Mouse (Mus musculus) right cerebral cortex, adult 18-20 months (tissue): Measurements from ENCODE around the gene Brd7.

Source experiments
- DNase-seq: peaks from one replicate; pipeline ENCODE4 v3.0.0; 2022; ENCODE audit warnings: mixed read lengths

The Brd7 gene

DNA sequence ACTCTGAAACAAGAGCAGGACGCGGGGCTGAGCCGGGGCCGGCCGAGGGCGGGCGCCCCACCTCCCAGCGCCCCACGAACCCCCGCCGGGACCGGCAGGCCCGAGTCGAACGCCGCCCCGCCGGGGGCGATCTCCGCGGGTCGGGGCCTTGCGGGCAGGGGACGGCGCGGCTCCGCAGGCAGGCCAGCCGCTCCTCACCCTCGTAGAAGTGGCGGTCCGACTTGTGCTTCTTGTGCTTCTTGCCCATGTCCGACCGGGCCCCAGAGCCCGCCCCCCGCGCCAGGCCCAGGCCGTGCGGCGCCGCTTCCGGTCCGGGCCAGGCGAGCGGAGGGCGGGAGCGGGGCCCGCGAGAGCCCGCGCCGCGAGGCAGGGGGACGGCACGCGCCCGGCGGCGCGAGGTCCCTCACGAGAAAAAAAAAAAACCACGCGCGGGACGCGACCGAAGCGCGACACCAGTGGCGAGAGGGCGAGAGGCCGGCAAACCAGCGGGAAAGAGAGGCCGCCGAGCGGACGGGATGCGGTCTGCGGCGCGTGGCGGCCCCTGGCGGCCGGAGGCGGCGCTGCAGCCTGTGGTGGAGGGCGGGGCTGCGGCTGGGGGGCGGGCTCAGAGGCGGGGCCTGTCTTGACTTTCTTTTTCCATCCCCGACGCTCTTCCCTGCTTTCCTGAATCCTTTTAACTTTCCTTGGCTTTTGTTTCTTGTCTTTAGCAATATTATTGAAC is at the start of gene Brd7:
Gene Brd7, minus strand, starts transcription at position 487 of the 721 bp plus-strand sequence.
- peak; percentile 85 for DNase-seq

DNA sequence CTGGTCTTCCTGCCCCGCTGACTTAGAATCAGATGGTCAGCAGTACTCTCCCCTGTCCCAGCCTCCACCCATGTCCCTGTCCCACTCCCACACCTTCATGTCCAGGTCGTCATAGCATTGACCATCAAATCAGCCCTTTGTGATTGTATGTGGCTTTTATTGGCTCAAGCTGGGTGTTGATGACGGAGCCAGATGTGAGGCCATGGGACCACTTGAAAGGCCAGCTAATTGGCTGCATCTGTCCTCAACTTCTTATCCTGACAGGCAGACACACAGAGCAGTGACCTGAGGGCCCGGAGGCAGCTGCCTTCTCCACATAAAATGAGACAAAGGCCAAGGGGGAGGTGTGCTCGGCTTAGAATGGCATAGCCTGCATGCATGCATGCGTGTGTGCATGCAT is 49.5 kb upstream of the Brd7 start:
- no peak for DNase-seq

DNA sequence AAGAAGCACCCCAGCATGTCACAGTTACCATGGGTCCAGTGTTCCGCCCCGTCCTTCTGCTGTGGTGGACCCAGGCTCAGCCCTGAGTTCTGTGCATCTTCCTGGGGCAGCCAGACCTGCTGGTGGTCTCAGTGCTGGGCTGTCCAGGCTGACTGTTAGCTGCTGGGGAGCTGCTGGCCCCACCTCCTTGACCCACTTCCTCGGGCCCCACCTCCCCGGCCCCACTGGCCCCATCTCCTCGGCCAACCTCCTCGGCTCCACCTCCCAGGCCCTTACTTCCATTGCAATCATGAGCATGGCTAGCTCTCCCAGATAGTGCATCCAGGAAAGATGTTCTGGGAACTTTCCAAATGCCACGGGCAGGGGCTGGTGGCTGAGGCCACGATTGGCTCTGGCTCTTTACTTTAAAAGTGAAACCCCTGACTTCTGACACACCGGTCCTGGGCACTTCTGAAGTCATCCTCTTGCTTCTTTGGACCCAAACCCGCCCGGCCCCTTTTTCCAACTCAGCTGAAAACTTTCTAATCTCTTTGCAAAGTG is 47.5 kb upstream of the Brd7 start:
- DNase-seq = no peak

DNA sequence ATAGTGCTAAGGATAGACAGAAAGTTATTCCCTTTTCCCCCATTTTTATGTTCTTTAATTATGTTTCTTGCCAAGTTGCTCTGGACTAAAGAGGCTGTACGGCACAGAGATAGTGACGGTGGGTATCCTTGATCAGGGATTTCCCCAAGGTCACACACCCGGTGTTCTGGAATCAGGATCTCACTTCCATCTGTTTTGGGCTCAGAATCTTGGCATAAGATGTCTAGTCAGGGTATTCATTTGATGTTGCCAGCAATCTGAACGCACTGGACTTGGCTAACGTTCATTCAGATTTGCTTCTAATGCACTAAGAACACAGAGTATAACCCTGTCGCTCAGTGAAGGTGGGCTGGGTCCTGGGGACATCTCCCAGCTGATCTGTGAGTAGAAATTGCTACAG is 45.7 kb upstream of the Brd7 start:
- no peak for DNase-seq

DNA sequence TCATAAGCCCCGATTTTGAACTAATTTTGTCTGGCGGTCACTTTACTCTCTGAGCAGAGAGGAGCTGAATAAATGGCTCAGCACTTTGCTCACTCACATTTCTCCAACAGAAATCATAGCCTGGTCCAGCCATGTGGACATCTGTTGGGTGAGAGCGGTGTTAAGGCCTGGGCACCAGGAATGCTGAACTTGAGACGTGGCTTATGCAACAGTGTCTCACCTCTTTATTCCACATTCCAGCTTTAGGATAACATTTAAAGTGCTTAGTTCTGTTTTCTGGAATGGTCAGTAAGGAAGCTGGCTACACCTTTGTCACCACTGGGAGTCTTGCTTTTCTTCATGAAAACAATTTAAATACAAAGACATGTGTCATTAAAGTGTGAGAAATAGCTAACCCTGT is 36.1 kb upstream of the Brd7 start:
- no peak for DNase-seq

DNA sequence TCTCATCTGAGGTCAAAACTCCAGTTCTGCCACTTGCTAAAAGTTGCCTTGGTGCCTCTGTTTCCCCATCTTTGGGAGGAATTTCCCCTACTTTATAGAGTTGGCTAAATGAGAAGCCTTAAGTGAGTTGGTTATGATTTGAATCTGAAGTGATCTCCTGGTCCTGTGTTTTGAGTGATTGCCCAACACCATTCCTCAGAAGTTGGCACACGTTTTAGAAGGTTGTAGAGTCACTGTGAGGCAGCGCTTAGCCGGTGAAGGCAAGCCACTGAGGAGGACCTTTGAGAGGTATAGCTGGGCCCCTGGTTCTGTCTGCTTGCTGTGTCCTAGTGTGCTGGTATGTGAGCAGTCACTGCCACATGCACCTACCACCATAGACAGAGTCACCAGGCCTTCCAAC is 31.3 kb upstream of the Brd7 start:
- DNase-seq = no peak

DNA sequence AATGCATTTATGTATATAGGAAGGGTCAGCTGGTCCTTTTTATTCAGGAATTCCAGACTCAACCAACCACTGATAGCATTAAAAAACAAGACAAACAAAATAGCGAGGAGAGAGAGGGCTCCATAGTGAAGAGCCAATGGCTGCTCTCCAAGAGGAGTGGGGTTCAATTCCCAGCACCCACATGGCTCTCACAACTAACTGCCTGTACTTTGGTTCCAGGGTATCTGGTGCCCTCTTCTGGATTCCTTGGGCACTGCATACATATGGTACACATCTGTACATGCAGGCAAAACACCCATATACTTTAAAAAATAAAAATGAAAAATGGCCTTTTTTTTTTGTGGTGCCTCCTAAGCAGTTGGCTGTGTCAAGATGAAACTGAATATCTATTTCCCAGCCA is 28.8 kb upstream of the Brd7 start:
- no peak for DNase-seq

DNA sequence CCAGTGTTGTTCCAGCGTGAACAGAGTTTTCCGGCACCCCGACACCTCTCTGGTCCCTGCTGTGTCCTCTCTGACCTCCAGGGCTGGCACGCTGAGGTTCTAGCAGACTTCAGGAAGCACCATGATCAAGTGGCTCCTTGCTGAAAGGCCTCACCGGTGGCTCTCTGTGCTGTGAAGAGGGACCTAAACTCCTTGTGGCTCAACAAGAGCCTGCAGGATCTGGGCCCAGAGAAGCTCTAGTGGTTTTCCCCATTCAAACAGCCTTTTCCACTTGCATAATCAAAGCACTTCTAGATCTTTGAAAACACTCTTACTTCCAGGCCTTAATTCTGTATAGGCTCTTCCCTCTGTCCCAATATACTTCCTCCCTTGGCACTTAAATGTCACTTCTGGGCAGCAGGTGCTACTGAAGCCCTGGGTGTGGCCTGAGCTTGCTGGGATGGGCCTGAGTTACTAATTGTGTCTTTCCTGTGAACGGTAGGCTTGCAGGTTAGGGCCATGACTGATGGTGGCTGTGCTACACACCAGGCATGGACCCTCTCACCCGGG is 26.8 kb upstream of the Brd7 start:
- no peak for DNase-seq

DNA sequence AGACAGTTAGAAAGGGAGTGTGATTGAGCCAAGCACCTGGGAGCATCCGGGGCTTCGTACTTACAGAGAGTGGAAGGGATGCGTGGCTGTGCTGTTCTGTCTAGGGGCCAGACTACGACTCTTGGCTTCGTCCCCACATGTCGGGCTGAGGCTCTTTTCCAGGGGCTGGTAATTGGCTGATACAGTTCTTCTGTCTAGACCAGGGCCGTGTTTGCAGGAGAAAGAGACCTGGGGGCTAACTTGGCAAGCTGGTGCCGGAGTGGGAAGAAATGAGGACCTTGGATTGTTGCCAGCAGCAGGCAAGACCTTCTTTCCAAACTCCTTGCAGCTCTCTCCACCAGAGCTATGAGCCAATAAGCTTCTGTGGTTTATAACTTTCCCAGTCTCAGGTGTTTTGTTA is 25.9 kb upstream of the Brd7 start:
- no peak for DNase-seq

DNA sequence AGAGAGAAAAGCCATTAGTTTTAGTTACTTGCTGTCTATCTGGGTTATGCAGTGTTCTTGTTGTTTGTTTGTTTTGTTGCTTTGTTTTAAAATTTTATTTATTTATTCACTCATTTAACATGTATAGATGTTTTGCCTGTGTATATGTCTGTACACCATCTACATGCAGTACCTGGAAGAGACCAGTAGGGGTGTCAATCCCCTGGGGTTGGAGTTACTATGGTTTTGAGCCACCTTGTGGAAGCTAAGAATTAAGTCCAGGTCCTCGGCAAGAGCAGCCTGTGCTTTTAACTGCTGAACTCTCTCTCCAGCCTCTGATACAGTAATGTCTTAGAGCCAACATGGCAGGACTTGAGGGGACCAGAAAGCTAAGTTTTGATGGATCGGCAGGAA is 21.2 kb upstream of the Brd7 start:
- DNase-seq = no peak

DNA sequence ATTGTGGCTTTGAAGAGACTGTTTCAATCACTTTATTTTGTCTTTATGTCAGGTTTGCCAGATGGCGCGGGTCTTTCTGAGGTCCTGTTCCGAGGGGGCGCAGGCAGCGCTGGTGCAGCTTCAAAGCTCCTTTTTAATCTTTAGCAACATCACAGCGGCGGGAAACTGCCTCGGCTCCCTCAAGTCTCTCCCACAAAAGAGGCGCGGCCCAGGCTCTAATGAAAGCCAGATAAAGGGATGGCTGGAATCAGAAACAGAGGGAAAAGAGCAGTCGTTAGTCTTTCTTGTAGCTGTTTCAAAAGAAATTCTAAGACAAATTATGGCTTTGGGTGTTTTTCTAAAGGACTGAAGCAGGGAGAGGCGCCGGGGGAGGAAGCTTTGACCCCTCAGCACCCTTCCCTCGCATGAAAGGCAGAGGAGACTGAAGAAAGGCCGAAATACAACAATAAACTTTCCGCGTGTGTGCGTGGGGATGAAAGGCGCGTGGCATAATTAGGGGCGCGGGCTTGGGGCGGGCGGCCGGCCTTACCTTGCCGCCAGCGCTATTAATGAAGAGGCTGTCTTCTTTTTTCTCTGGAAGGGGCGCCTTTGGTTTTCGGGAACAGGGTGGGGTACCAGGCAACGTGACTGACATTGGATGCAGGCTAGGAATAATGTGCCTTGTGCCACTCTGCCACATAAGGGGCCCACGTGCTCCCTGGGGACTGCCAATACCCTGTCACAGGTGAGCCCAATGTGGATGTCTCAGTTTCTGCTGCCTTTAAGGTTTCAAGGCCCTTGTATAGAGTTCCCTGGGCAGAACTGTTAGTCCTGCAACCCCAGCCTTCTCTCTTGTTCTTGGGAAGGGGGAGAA is 20.5 kb upstream of the Brd7 start:
- no peak for DNase-seq

DNA sequence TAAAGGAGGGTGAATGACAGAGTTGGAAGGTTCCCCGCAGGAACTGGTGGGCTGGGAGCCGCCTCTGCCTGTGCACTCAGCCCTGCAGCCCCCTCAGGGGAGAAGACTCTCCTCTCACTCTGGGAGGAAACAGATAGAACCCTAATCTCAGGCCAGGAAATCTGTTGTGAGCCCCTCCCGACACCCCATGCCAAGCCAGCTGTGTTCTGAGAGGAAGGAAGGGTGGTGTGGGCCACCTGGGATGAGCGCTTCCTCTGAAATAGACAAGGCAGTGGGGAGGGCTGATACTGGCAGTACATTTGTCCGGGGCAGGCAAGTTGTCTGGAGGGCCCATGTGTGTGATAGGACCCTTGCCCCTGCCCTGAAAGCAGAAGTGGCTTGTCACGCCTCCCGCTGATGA is 18.5 kb upstream of the Brd7 start:
- no peak for DNase-seq

DNA sequence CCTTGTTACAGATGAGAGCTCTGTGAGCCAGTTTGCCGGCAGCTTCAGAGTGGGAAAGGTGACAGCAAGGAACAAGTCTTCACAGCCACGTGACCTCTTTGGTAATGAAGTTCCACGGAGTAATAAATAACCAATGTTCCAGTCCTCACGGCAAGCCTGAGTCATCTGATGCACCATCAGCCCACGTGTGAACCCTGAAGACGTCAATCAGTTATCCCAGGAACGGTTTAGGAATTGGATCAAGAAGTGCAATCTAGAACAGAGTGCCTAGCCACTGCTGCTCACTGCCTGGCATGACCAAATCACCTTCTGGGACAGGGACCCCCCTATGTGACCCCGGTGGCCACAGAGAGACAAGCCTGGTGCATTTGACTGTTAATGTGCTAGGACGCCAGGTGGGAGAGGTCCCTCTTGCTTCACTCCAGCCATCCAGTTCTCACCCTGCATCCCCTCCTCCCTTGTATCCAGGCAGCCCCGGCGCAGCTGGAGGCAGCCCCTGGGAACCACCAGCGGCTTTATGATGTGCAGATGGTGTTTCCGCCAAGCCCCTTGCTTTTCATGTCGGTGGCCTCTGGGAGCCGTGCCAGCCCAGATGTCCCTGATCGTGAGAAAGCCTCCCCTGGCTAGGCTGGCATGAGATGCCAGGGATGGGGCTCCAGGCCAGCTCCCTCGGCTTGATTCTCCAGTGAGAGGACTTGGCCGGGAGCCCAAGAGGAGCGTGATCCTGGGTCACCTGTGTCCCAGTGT is 15.0 kb upstream of the Brd7 start:
- peak; percentile 17 for DNase-seq

DNA sequence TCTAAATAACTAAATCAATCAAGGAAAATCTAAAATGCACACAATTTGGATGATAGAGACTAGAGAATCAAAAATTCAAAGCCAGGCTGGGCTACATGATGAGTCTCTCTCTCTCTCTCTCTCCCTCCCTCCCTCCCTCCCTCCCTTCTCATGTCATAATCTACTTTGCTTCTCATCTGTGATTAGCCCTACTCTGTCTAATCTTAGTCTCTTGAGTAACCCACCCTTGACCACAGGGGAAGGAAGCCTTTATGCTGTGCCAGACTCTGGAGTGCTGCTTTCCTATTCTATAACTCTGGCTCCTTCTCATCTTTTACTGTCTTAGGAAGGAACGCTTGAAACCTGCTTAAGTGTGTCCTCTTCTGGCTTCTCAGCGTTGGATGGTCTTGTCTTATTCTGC is 9.5 kb upstream of the Brd7 start:
- no peak for DNase-seq

DNA sequence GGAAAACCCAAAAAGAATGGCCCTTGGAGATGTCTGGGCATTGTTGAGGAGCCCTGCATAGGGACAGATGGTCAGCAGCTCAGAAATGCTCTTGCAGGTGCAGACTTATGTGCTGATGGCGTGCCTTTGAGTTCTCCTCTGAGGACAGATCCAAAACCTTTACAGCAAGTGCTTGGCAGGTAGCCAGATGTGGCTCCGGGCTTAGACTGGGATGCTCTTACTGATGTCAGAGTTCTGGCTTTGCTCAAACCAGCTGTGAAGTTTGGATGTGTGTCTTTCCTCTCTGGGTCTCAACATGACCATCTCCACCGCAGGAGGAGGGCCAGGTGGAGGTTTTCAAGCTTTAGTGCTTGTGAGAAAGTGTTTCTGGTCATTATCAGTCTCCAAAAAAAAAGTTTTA is 7.8 kb upstream of the Brd7 start:
- no peak for DNase-seq

DNA sequence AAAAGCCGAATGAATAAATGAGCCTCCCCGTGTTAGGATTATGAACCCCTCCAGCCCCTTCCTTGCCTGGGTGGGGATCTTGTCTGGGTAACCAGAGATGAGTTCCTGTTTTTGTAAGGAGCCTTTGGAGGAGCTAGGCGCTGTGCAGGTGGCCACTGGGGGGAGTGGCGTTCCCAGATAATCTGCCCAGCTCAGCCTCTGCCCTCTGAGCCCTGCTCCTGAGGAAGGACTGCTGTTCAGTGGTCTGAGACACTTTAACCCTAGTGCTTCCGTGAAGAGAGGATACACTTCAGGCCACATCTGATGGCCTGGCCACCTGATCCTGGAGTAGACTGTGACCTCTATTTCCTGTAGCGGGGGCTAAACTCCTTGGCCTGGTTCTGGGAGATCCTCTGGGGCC is 7.2 kb upstream of the Brd7 start:
- DNase-seq = no peak

DNA sequence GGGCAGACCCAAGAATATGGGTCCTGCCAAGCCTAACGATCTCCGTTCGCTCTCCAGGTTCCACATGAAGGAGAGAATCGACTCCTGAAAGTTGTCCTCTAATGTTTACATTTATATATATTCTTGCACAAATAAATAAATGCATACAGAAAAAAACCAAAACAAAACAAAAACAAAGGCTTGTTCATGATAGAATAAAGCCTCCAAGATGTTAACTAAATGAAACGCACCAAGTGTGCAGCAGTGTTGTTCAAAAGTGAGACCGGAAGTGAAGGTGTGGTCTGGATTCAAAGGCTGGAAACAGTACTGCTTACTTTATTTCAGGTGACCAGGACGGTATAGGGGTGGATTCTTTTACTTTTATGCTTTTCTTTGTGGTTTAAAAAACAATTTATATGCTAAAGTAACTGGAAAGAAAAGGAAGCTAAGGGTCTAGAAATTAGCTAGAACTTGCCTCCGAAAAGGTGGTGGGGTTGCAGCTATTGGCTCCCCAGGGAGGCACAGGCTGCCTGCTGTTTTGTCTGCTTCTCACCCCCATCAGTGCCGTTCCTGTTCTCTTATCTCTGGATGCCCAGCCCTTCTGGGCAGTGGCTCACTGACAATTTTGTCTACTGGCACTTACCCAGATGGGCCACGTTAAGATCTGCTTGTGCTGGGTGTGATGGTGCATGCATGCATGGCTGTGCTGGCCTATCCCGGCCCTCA is 604 bp upstream of the Brd7 start:
- DNase-seq = no peak

DNA sequence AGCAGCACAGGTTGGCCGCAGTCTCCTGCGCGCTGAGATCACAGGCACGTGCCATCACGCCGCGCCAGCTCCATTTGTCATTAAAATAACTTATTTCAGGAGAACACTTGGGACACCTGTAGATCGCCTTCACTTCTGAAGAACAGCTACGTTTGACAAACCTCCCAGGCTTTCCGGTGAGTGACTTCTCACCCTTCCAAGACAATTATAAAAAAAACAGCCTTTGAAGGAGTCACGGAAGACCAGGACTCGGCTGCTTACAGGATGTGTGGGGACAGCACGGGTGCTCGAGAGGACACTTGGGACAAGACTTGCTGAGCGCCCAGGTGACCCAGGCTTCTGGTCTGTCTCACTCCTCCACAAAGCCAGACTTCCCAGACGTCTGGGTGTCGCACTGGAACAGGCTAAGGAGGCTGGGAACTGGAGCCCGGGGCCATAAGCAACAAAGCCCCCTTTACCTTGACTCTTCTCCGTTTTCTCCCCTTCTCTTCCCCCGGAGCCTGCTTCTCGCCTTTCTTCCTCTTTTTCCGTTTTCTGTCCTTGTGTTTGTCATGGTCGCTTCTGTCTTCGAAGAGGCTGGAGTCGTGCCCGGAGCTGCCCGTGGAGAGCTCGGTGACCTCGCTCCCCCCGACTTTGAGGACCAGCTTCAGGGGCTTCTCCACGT is 818 bp downstream of the Brd7 start:
- no peak for DNase-seq

DNA sequence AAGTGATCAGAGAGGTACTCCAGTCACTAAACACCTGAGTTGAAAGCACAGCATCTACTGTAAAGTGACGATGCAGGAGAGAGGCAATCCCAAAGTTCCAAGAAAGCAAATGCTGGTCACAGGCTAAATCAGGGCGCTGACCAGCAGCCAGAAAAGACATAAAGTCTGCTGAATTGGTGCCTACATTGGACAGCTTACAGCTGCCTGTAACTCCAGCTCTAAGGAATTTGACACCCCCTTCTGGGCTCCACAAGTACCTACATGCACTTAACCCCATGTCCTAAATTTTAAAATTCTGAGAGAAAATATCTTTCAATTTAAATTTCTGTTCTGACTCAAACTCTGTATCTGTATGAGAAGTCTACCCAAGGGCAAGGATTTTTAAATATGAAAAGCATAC is 2.0 kb downstream of the Brd7 start:
- DNase-seq = no peak

DNA sequence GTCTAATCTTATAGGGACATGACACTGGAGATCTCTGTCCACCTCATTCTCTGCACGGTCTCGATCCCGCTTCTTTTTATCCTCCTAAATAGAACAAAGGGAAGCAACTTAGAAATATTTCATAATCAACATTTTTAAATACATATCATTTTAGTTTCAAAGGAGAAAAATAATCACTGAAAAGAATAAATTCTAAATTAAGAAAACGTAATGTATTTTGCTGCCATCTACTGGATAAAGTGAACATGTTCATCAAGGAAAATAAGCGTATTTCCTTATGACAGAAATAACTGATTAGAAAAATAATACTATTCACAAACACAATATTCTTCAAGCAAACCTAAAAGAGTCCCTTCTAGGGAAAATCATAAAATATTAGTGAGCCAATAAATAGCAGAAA is 4.0 kb downstream of the Brd7 start:
- no peak for DNase-seq

DNA sequence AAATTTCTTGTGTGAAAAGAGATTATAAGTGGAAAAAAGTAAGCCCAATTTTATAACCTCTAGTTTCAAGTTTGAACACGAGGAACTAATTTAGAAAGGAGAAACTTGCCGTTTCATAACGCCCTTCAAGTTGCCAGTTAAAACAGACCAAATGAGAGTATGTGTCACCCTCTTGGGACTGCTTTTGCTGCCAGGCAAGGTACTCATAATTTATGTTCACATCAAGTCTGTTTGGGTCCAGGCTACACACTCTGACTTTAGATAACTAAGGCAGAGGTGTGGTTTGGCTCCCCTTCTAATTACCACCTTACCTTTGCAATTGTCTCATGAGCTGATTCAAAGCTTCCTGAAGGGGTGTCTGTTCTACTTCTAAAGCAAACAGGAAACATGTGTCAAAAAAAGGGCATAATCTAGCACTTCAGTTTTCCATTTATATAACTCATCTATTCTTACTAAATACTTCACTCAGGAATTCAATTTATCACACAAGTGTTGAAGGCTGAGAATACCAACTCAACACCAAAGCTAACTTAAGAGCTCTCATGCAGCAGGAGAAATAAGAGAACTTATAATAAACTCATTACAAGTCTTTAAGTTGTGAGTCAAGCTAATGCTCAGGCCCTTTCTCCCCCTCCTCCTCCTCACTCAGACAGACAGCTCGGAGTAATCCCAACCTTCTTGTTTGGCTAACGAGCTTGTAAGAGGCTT is 4.6 kb downstream of the Brd7 start:
- DNase-seq = no peak
